Mouse (Mus musculus): ENCODE measurements around the gene Lpar5. TPM values are rescaled to one million over a fixed set of nuclear protein-coding genes. Genes with fewer than 3 reads are reported as not detected.

Lpar5 gene
- total and polyA plus RNA-seq, 3 experiments: 0.83 to 2.6 (median 1.4) TPM

- TF ChIP-seq CTCF (IDR thresholded peaks at IDR 0.05; ENCODE audit: low read depth, low read length) (no peak), POLR2AphosphoS5 (IDR thresholded peaks at IDR 0.05; ENCODE audit: insufficient replicate concordance, low read depth, low read length) (no peak), GATA2 (IDR thresholded peaks at IDR 0.05; ENCODE audit: borderline replicate concordance, low read depth, low read length) (no peak), GATA1 (IDR thresholded peaks at IDR 0.05; ENCODE audit: borderline replicate concordance, low read length) (no peak), TAL1 (conservative IDR thresholded peaks at IDR 0.05; ENCODE audit: low read depth, low read length) (no peak)
- Histone ChIP-seq H3K4me3 (ENCODE audit: low read depth, low read length) (peak overlapping the region; percentile 79), H3K36me3 (replicated peaks) (peaks cover 66% of the 10 kb centered on the region), H3K9me3 (replicated peaks) (no peaks in the 10 kb centered on the region), H3K4me1 (ENCODE audit: insufficient read depth, low read depth, low read length) (peaks cover 27% of the 10 kb centered on the region), H3K27me3 (ENCODE audit: insufficient read depth, low read length) (no peaks in the 10 kb centered on the region)
- ATAC-seq (ENCODE audit: extremely low read depth, insufficient number of reproducible peaks, low FRiP score, poor library complexity, severe bottlenecking): no peak
- no peak for DNase-seq (ENCODE audit: low spot score)
Observed at GRCm38 (mm10) chr6:125040221-125040620, 27.5 kb upstream of the Lpar5 start.

- Histone ChIP-seq H3K9me3 (replicated peaks) (no peaks in the 10 kb centered on the region), H3K27me3 (ENCODE audit: insufficient read depth, low read length) (no peaks in the 10 kb centered on the region), H3K4me1 (ENCODE audit: insufficient read depth, low read depth, low read length) (peaks cover 27% of the 10 kb centered on the region), H3K36me3 (replicated peaks) (peaks cover 65% of the 10 kb centered on the region), H3K4me3 (ENCODE audit: low read depth, low read length) (no peak overlapping the region; the same call in 1 of the 2 replicates)
- no peak for ATAC-seq (ENCODE audit: extremely low read depth, insufficient number of reproducible peaks, low FRiP score, poor library complexity, severe bottlenecking)
- DNase-seq (ENCODE audit: low spot score): peak; percentile 27
- no peak for TF ChIP-seq POLR2AphosphoS5 (IDR thresholded peaks at IDR 0.05; ENCODE audit: insufficient replicate concordance, low read depth, low read length)
- TF ChIP-seq GATA2 (IDR thresholded peaks at IDR 0.05; ENCODE audit: borderline replicate concordance, low read depth, low read length): no peak
- TF ChIP-seq TAL1 (conservative IDR thresholded peaks at IDR 0.05; ENCODE audit: low read depth, low read length): no peak
Observed at GRCm38 (mm10) chr6:125041047-125041446, 26.7 kb upstream of the Lpar5 start.

- TF ChIP-seq CTCF (IDR thresholded peaks at IDR 0.05; ENCODE audit: low read depth, low read length) (no peak), POLR2AphosphoS5 (IDR thresholded peaks at IDR 0.05; ENCODE audit: insufficient replicate concordance, low read depth, low read length) (no peak), GATA1 (IDR thresholded peaks at IDR 0.05; ENCODE audit: borderline replicate concordance, low read length) (no peak), GATA2 (IDR thresholded peaks at IDR 0.05; ENCODE audit: borderline replicate concordance, low read depth, low read length) (no peak)
- peaks cover 66% of the 10 kb centered on the region for H3K36me3 ChIP-seq (replicated peaks)
- no peak overlapping the region for H3K4me3 ChIP-seq (ENCODE audit: low read depth, low read length)
- H3K4me1 ChIP-seq (ENCODE audit: insufficient read depth, low read depth, low read length): peaks cover 31% of the 10 kb centered on the region
- DNase-seq (ENCODE audit: low spot score): no peak
- H3K9me3 ChIP-seq (replicated peaks): no peaks in the 10 kb centered on the region
- no peaks in the 10 kb centered on the region for H3K27me3 ChIP-seq (ENCODE audit: insufficient read depth, low read length)
- ATAC-seq (ENCODE audit: extremely low read depth, insufficient number of reproducible peaks, low FRiP score, poor library complexity, severe bottlenecking): no peak
Observed at GRCm38 (mm10) chr6:125042081-125042480, 25.6 kb upstream of the Lpar5 start.

- Histone ChIP-seq H3K4me1 (ENCODE audit: insufficient read depth, low read depth, low read length) (peaks cover 18% of the 10 kb centered on the region), H3K9me3 (replicated peaks) (no peaks in the 10 kb centered on the region), H3K36me3 (replicated peaks) (peaks cover 91% of the 10 kb centered on the region), H3K4me3 (ENCODE audit: low read depth, low read length) (no peak overlapping the region), H3K27me3 (ENCODE audit: insufficient read depth, low read length) (no peaks in the 10 kb centered on the region)
- ATAC-seq (ENCODE audit: extremely low read depth, insufficient number of reproducible peaks, low FRiP score, poor library complexity, severe bottlenecking) (peak; percentile 68), DNase-seq (ENCODE audit: low spot score) (peak; percentile 57)
- TF ChIP-seq GATA1 (IDR thresholded peaks at IDR 0.05; ENCODE audit: borderline replicate concordance, low read length) (no peak), TAL1 (conservative IDR thresholded peaks at IDR 0.05; ENCODE audit: low read depth, low read length) (no peak), GATA2 (IDR thresholded peaks at IDR 0.05; ENCODE audit: borderline replicate concordance, low read depth, low read length) (no peak), CTCF (IDR thresholded peaks at IDR 0.05; ENCODE audit: low read depth, low read length) (peak; percentile 85), POLR2AphosphoS5 (IDR thresholded peaks at IDR 0.05; ENCODE audit: insufficient replicate concordance, low read depth, low read length) (no peak)
Observed at GRCm38 (mm10) chr6:125046691-125047090, 21.0 kb upstream of the Lpar5 start.

GRCm38 (mm10) chr6:125049678-125050077 lies 18.0 kb upstream of the Lpar5 start, which contains the start of gene Acrbp:
TSS of gene Acrbp (plus strand) at chr6:125049689.
- Histone ChIP-seq H3K9me3 (replicated peaks) (no peaks in the 10 kb centered on the region), H3K4me1 (ENCODE audit: insufficient read depth, low read depth, low read length) (peaks cover 10% of the 10 kb centered on the region; the same call in 1 of the 2 replicates), H3K36me3 (replicated peaks) (peaks cover 89% of the 10 kb centered on the region), H3K27me3 (ENCODE audit: insufficient read depth, low read length) (no peaks in the 10 kb centered on the region), H3K4me3 (ENCODE audit: low read depth, low read length) (no peak within 1 kb of the TSS)
- TF ChIP-seq GATA2 (IDR thresholded peaks at IDR 0.05; ENCODE audit: borderline replicate concordance, low read depth, low read length): no peak
- no peak for TF ChIP-seq POLR2AphosphoS5 (IDR thresholded peaks at IDR 0.05; ENCODE audit: insufficient replicate concordance, low read depth, low read length)
- TF ChIP-seq CTCF (IDR thresholded peaks at IDR 0.05; ENCODE audit: low read depth, low read length): no peak
- TF ChIP-seq GATA1 (IDR thresholded peaks at IDR 0.05; ENCODE audit: borderline replicate concordance, low read length): no peak
- TF ChIP-seq TAL1 (conservative IDR thresholded peaks at IDR 0.05; ENCODE audit: low read depth, low read length): no peak
- ATAC-seq (ENCODE audit: extremely low read depth, insufficient number of reproducible peaks, low FRiP score, poor library complexity, severe bottlenecking) (no peak), DNase-seq (ENCODE audit: low spot score) (no peak)

- Histone ChIP-seq H3K36me3 (replicated peaks) (peaks cover 83% of the 10 kb centered on the region), H3K4me1 (ENCODE audit: insufficient read depth, low read depth, low read length) (peaks cover 10% of the 10 kb centered on the region; the same call in 1 of the 2 replicates), H3K27me3 (ENCODE audit: insufficient read depth, low read length) (no peaks in the 10 kb centered on the region), H3K9me3 (replicated peaks) (no peaks in the 10 kb centered on the region), H3K4me3 (ENCODE audit: low read depth, low read length) (no peak overlapping the region)
- TF ChIP-seq GATA2 (IDR thresholded peaks at IDR 0.05; ENCODE audit: borderline replicate concordance, low read depth, low read length) (no peak), CTCF (IDR thresholded peaks at IDR 0.05; ENCODE audit: low read depth, low read length) (peak; percentile 10; the same call in 1 of the 2 replicates)
- DNase-seq (ENCODE audit: low spot score) (no peak), ATAC-seq (ENCODE audit: extremely low read depth, insufficient number of reproducible peaks, low FRiP score, poor library complexity, severe bottlenecking) (no peak)
Observed at GRCm38 (mm10) chr6:125051237-125051636, 16.5 kb upstream of the Lpar5 start.

- Histone ChIP-seq H3K36me3 (replicated peaks) (no peaks in the 10 kb centered on the region), H3K27me3 (ENCODE audit: insufficient read depth, low read length) (peaks cover 32% of the 10 kb centered on the region), H3K4me1 (ENCODE audit: insufficient read depth, low read depth, low read length) (peaks cover 12% of the 10 kb centered on the region), H3K9me3 (replicated peaks) (no peaks in the 10 kb centered on the region), H3K4me3 (ENCODE audit: low read depth, low read length) (no peak overlapping the region)
- DNase-seq (ENCODE audit: low spot score) (no peak), ATAC-seq (ENCODE audit: extremely low read depth, insufficient number of reproducible peaks, low FRiP score, poor library complexity, severe bottlenecking) (no peak)
- TF ChIP-seq GATA1 (IDR thresholded peaks at IDR 0.05; ENCODE audit: borderline replicate concordance, low read length): no peak
Observed at GRCm38 (mm10) chr6:125061493-125061892, 6.2 kb upstream of the Lpar5 start.
